Mouse (Mus musculus) testis, adult 2 months (tissue): ENCODE measurements at regions not wholly inside any gene's neighbourhood (a gene's known extent, or its start where the extent isn't known, plus 50 kb on each side); places are given as distances from the start of the nearest gene placed in this dataset.

ENCODE experiments used
- CTCF ChIP-seq: fragments of 200-500 bp; IDR thresholded peaks from 2 replicates; pipeline ENCODE4 v1.5.1; 2012; ENCODE audit warnings: low read depth, mild to moderate bottlenecking, inconsistent platforms, low read length, moderate library complexity; ENCODE audit not compliant: control insufficient read depth, insufficient read depth, insufficient replicate concordance
- POLR2A ChIP-seq: fragments of 200-500 bp; IDR thresholded peaks from 2 replicates; pipeline ENCODE4 v1.6.1; 2012; ENCODE audit warnings: low read depth, mild to moderate bottlenecking, inconsistent platforms, low read length, moderate library complexity; ENCODE audit not compliant: control insufficient read depth

GRCm38 (mm10) chr12:80039150-80039549 is 73.7 kb downstream of the Zfp36l1 start:
- TF ChIP-seq CTCF (no peak), POLR2A (no peak)
